Mouse (Mus musculus): ENCODE data around the gene Nanos1.

- TF ChIP-seq POLR2A (IDR thresholded peaks at IDR 0.05; ENCODE audit: low read depth, low read length) = no peak
- peak; percentile 76; the same call in 1 of the 2 replicates for TF ChIP-seq CTCF (IDR thresholded peaks at IDR 0.05; ENCODE audit: extremely low read depth, insufficient read depth, insufficient read length, insufficient replicate concordance)
These were observed 25.4 kb upstream of the Nanos1 start for GRCm38 (mm10) chr19:60730281-60730852.

All from spleen, adult 2 months (tissue).